Mouse (Mus musculus): ENCODE results near the gene Abca17. TPM values are rescaled to one million over a fixed set of nuclear protein-coding genes. Genes with fewer than 3 reads are reported as not detected.
A peak's percentile ranks its signal among the peaks of the same experiment; 100 is the strongest.

Gene Abca17
- polyA plus RNA-seq, 2 experiments: 0.04 TPM; not detected in 1

- no peak for ATAC-seq (ENCODE audit: insufficient read depth)
- Histone ChIP-seq H3K27me3 (ENCODE audit: control insufficient read depth, insufficient read depth, low read length) (no peaks in the 10 kb centered on the region), H3K9ac (replicated peaks) (no peak overlapping the region), H3K4me3 (ENCODE audit: insufficient read depth in 1 of 2, low read depth in 2 of 2, low read length in 2 of 2) (no peak overlapping the region), H3K36me3 (replicated peaks; ENCODE audit: control insufficient read depth, insufficient read depth, low read depth) (peaks cover 94% of the 10 kb centered on the region), H3K4me2 (ENCODE audit: low read depth) (no peak overlapping the region), H3K9me3 (ENCODE audit: control insufficient read depth, low read length) (no peaks in the 10 kb centered on the region; the same call in none of the 2 replicates), H3K27ac (no peak overlapping the region), H3K4me1 (replicated peaks; ENCODE audit: control insufficient read depth in 2 of 2, insufficient read depth in 2 of 2, low read length in 1 of 2) (no peaks in the 10 kb centered on the region)
- WGBS (ENCODE audit: insufficient replicate concordance): 83% methylated on average over 4 of the region's 4 CpGs
- TF ChIP-seq EP300 (IDR thresholded peaks at IDR 0.05; ENCODE audit: low read depth): no peak
- peak; percentile 84 for TF ChIP-seq CTCF (IDR thresholded peaks at IDR 0.05; ENCODE audit: low read depth)
- DNase-seq (ENCODE audit: low read depth in 3 of 3, low spot score in 3 of 3): no peak
These were observed 107.4 kb downstream of the Abca17 start for GRCm38 (mm10) chr17:24243311-24243969.

GRCm38 (mm10) chr17:24236921-24237320 lies 113.9 kb downstream of the Abca17 start:
- ATAC-seq (ENCODE audit: insufficient read depth): no peak
- H3K9ac ChIP-seq (replicated peaks): no peak overlapping the region
- 90% methylated on average over 7 of the region's 7 CpGs for WGBS (ENCODE audit: insufficient replicate concordance)
- no peaks in the 10 kb centered on the region for H3K4me1 ChIP-seq (replicated peaks; ENCODE audit: control insufficient read depth in 2 of 2, insufficient read depth in 2 of 2, low read length in 1 of 2)
- no peaks in the 10 kb centered on the region for H3K27me3 ChIP-seq (ENCODE audit: control insufficient read depth, insufficient read depth, low read length)
- no peak overlapping the region for H3K27ac ChIP-seq
- H3K4me3 ChIP-seq (ENCODE audit: insufficient read depth in 1 of 2, low read depth in 2 of 2, low read length in 2 of 2): no peak overlapping the region
- H3K4me2 ChIP-seq (ENCODE audit: low read depth): no peak overlapping the region
- no peak for DNase-seq (ENCODE audit: low read depth in 3 of 3, low spot score in 3 of 3)
- peaks cover 100% of the 10 kb centered on the region for H3K36me3 ChIP-seq (replicated peaks; ENCODE audit: control insufficient read depth, insufficient read depth, low read depth)
- no peaks in the 10 kb centered on the region for H3K9me3 ChIP-seq (ENCODE audit: control insufficient read depth, low read length)
- no peak for TF ChIP-seq EP300 (IDR thresholded peaks at IDR 0.05; ENCODE audit: low read depth)
- no peak for TF ChIP-seq CTCF (IDR thresholded peaks at IDR 0.05; ENCODE audit: low read depth)

- 93% methylated on average over 1 of the region's 1 CpGs for WGBS (ENCODE audit: insufficient replicate concordance)
- H3K36me3 ChIP-seq (replicated peaks; ENCODE audit: control insufficient read depth, insufficient read depth, low read depth): peaks cover 99% of the 10 kb centered on the region
- TF ChIP-seq CTCF (IDR thresholded peaks at IDR 0.05; ENCODE audit: low read depth) (no peak), EP300 (IDR thresholded peaks at IDR 0.05; ENCODE audit: low read depth) (no peak)
These were observed 114.4 kb downstream of the Abca17 start for GRCm38 (mm10) chr17:24236479-24236878.

GRCm38 (mm10) chr17:24227941-24228340 lies 122.9 kb downstream of the Abca17 start:
- Histone ChIP-seq H3K4me2 (ENCODE audit: low read depth) (no peak overlapping the region), H3K4me3 (ENCODE audit: insufficient read depth in 1 of 2, low read depth in 2 of 2, low read length in 2 of 2) (no peak overlapping the region), H3K36me3 (replicated peaks; ENCODE audit: control insufficient read depth, insufficient read depth, low read depth) (peaks cover 97% of the 10 kb centered on the region), H3K9me3 (ENCODE audit: control insufficient read depth, low read length) (no peaks in the 10 kb centered on the region), H3K27ac (peak overlapping the region; percentile 63), H3K27me3 (ENCODE audit: control insufficient read depth, insufficient read depth, low read length) (no peaks in the 10 kb centered on the region), H3K4me1 (replicated peaks; ENCODE audit: control insufficient read depth in 2 of 2, insufficient read depth in 2 of 2, low read length in 1 of 2) (peaks cover 27 to 28% of the 10 kb centered on the region in 2 experiments), H3K9ac (replicated peaks) (no peak overlapping the region; the same call in 1 of the 2 replicates)
- TF ChIP-seq CTCF (IDR thresholded peaks at IDR 0.05; ENCODE audit: low read depth): no peak
- no peak for TF ChIP-seq EP300 (IDR thresholded peaks at IDR 0.05; ENCODE audit: low read depth)
- DNase-seq (ENCODE audit: low read depth in 3 of 3, low spot score in 3 of 3): no peak
- 81% methylated on average over 7 of the region's 7 CpGs for WGBS (ENCODE audit: insufficient replicate concordance)
- ATAC-seq (ENCODE audit: insufficient read depth): no peak

More at GRCm38 (mm10) chr17:24236479-24236878, 114.4 kb downstream of the Abca17 start:
- H3K4me2 ChIP-seq (ENCODE audit: low read depth): no peak overlapping the region
- H3K27me3 ChIP-seq (ENCODE audit: control insufficient read depth, insufficient read depth, low read length): no peaks in the 10 kb centered on the region
- DNase-seq (ENCODE audit: low read depth in 3 of 3, low spot score in 3 of 3) (no peak), ATAC-seq (ENCODE audit: insufficient read depth) (no peak)
- no peaks in the 10 kb centered on the region for H3K4me1 ChIP-seq (replicated peaks; ENCODE audit: control insufficient read depth in 2 of 2, insufficient read depth in 2 of 2, low read length in 1 of 2)
- no peak overlapping the region for H3K27ac ChIP-seq
- no peak overlapping the region for H3K9ac ChIP-seq (replicated peaks)
- H3K4me3 ChIP-seq (ENCODE audit: insufficient read depth in 1 of 2, low read depth in 2 of 2, low read length in 2 of 2): no peak overlapping the region
- no peaks in the 10 kb centered on the region for H3K9me3 ChIP-seq (ENCODE audit: control insufficient read depth, low read length)

- peaks cover 92% of the 10 kb centered on the region for H3K36me3 ChIP-seq (replicated peaks; ENCODE audit: control insufficient read depth, insufficient read depth, low read depth)
- H3K4me3 ChIP-seq (ENCODE audit: insufficient read depth in 1 of 2, low read depth in 2 of 2, low read length in 2 of 2): no peak overlapping the region
- TF ChIP-seq EP300 (IDR thresholded peaks at IDR 0.05; ENCODE audit: low read depth) (no peak), CTCF (IDR thresholded peaks at IDR 0.05; ENCODE audit: low read depth) (no peak)
- H3K4me1 ChIP-seq (replicated peaks; ENCODE audit: control insufficient read depth in 2 of 2, insufficient read depth in 2 of 2, low read length in 1 of 2): peaks cover 27 to 28% of the 10 kb centered on the region in 2 experiments
- peak overlapping the region; percentile 95 for H3K27ac ChIP-seq
- DNase-seq (ENCODE audit: low read depth in 3 of 3, low spot score in 3 of 3) (no peak), ATAC-seq (ENCODE audit: insufficient read depth) (no peak)
- 84% methylated on average over 8 of the region's 8 CpGs for WGBS (ENCODE audit: insufficient replicate concordance)
- peak overlapping the region; percentile 34; the same call in 1 of the 2 replicates for H3K9ac ChIP-seq (replicated peaks)
- H3K9me3 ChIP-seq (ENCODE audit: control insufficient read depth, low read length): no peaks in the 10 kb centered on the region
- no peaks in the 10 kb centered on the region for H3K27me3 ChIP-seq (ENCODE audit: control insufficient read depth, insufficient read depth, low read length)
- peak overlapping the region; percentile 55 for H3K4me2 ChIP-seq (ENCODE audit: low read depth)
These were observed 124.1 kb downstream of the Abca17 start for GRCm38 (mm10) chr17:24226721-24227120.

Data from liver, embryonic 14.5 days (tissue).